Comparison of ENCODE assay signal across 26 mouse cellular contexts in the genomic region with DNA sequence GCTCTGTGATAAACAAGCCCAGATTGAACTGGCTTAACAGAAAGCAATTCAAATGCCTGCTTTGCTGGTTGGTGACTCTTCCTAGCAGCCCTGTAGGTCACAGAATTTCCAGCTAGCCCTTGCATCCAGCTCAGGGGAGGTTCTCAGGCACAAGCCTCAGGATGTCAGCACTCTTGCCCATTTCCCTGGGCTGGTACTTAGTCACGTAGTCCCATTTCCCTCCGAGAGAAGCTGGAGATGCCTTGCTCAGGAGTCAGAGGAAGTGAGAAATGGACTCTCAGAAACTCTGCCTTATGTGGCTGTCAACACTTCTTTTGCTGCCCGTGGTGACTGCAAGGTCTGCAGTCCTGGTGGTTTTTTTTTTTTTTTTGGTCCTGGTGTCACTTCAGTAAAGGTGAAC.
DNase-seq lines count a peak whose midpoint lies in the region; ATAC-seq lines count a peak whose summit lies in the region.
"Had no signal": no experiment of that assay in that cellular context is flagged by ENCODE, and none has a peak within 500 bp of the region (broad histone marks: within the 10 kb centered on the region; RNA-seq: fewer than 3 reads in every experiment).

No protein-coding gene starts in this region.

- WGBS in embryonic facial prominence, embryonic 12.5 days, result 44% methylated on average over 3 of the region's 3 CpGs
- WGBS in limb, embryonic 10.5 days, result 30% methylated on average over 3 of the region's 3 CpGs
- 67% methylated on average over 3 of the region's 3 CpGs for WGBS in forebrain, embryonic 13.5 days

- H3K4me3 ChIP-seq in embryonic facial prominence, embryonic 12.5 days, result no peak overlapping the region
- no peak overlapping the region for H3K4me3 ChIP-seq in limb, embryonic 10.5 days
- no peak overlapping the region for H3K4me3 ChIP-seq in forebrain, embryonic 13.5 days
- H3K4me3 ChIP-seq: embryonic facial prominence, embryonic 15.5 days; forebrain, embryonic 12.5 days; heart, adult 2 months; heart, embryonic 10.5 days; heart, embryonic 13.5 days; hindbrain, embryonic 15.5 days had no signal

- DNase-seq in 3T3-L1 (ENCODE audit: low read depth, low spot score) (peak; percentile 78), R1 (ENCODE audit: low read depth, low spot score) (peak; percentile 8)
- DNase-seq in limb, embryonic 10.5 days (ENCODE audit: low spot score), result no peak
- DNase-seq in gastrocnemius, postnatal 36 days, result no peak
- no peak for DNase-seq in layer of hippocampus, adult 11-12 months (ENCODE audit: low spot score)
- DNase-seq: adrenal gland, postnatal 10 days; adrenal gland, postnatal 36 days; cerebellum, adult 11 months; cerebellum, adult 2 months; cerebellum, adult 9-11 months; cerebellum, postnatal 25 days; gastrocnemius, postnatal 25 days; heart, adult 2 months; heart, postnatal 14 days; heart, postnatal 4 days; kidney, adult 2 months had no signal

- H3K4me2 ChIP-seq in embryonic facial prominence, embryonic 12.5 days (replicated peaks), result no peak overlapping the region
- no peak overlapping the region for H3K4me2 ChIP-seq in forebrain, embryonic 13.5 days
- H3K4me2 ChIP-seq: embryonic facial prominence, embryonic 15.5 days; forebrain, embryonic 12.5 days; heart, embryonic 13.5 days; hindbrain, embryonic 15.5 days had no signal

- peaks cover 8% of the 10 kb centered on the region; the same call in 1 of the 2 replicates for H3K4me1 ChIP-seq in embryonic facial prominence, embryonic 12.5 days
- peaks cover 48% of the 10 kb centered on the region for H3K4me1 ChIP-seq in limb, embryonic 10.5 days
- H3K4me1 ChIP-seq in forebrain, embryonic 13.5 days, result no peaks in the 10 kb centered on the region
- H3K4me1 ChIP-seq: forebrain, embryonic 12.5 days; heart, embryonic 13.5 days; hindbrain, embryonic 15.5 days had no signal

- no peak for ATAC-seq in embryonic facial prominence, embryonic 12.5 days (ENCODE audit: insufficient number of reproducible peaks, insufficient read depth, low FRiP score, low TSS enrichment)
- no peak for ATAC-seq in forebrain, embryonic 13.5 days
- ATAC-seq: forebrain, embryonic 16.5 days; intestine, postnatal 0 days had no signal

- intact Hi-C loops in gastrocnemius, postnatal 36 days (cut with DNase I), result no loop called here

- peak overlapping the region; percentile 38; the same call in 1 of the 2 replicates for H3K27ac ChIP-seq in embryonic facial prominence, embryonic 12.5 days
- H3K27ac ChIP-seq in limb, embryonic 10.5 days, result no peak overlapping the region
- no peak overlapping the region for H3K27ac ChIP-seq in forebrain, embryonic 13.5 days
- H3K27ac ChIP-seq: embryonic facial prominence, embryonic 15.5 days; forebrain, embryonic 12.5 days; heart, adult 2 months; heart, embryonic 10.5 days; heart, embryonic 13.5 days; hindbrain, embryonic 15.5 days had no signal

- H3K9ac ChIP-seq in embryonic facial prominence, embryonic 12.5 days, result no peak overlapping the region
- H3K9ac ChIP-seq in forebrain, embryonic 13.5 days, result no peak overlapping the region
- H3K9ac ChIP-seq: embryonic facial prominence, embryonic 15.5 days; forebrain, embryonic 12.5 days; heart, embryonic 13.5 days; hindbrain, embryonic 15.5 days had no signal

- no peaks in the 10 kb centered on the region for H3K36me3 ChIP-seq in embryonic facial prominence, embryonic 12.5 days
- H3K36me3 ChIP-seq in limb, embryonic 10.5 days, result no peaks in the 10 kb centered on the region
- no peaks in the 10 kb centered on the region for H3K36me3 ChIP-seq in forebrain, embryonic 13.5 days (ENCODE audit: poor library complexity, severe bottlenecking)
- H3K36me3 ChIP-seq: embryonic facial prominence, embryonic 15.5 days; forebrain, embryonic 12.5 days; G1E; heart, embryonic 10.5 days; heart, embryonic 13.5 days; hindbrain, embryonic 15.5 days had no signal

- no peaks in the 10 kb centered on the region for H3K9me3 ChIP-seq in embryonic facial prominence, embryonic 12.5 days
- H3K9me3 ChIP-seq in limb, embryonic 10.5 days (replicated peaks), result no peaks in the 10 kb centered on the region
- H3K9me3 ChIP-seq in forebrain, embryonic 13.5 days (replicated peaks), result no peaks in the 10 kb centered on the region
- H3K9me3 ChIP-seq: embryonic facial prominence, embryonic 15.5 days; forebrain, embryonic 12.5 days; G1E; heart, embryonic 10.5 days; heart, embryonic 13.5 days; hindbrain, embryonic 15.5 days had no signal

- no peaks in the 10 kb centered on the region for H3K27me3 ChIP-seq in embryonic facial prominence, embryonic 12.5 days
- peaks cover 59% of the 10 kb centered on the region for H3K27me3 ChIP-seq in limb, embryonic 10.5 days (ENCODE audit: low read depth, poor library complexity, severe bottlenecking)
- no peaks in the 10 kb centered on the region for H3K27me3 ChIP-seq in forebrain, embryonic 13.5 days
- H3K27me3 ChIP-seq: embryonic facial prominence, embryonic 15.5 days; forebrain, embryonic 12.5 days; hindbrain, embryonic 15.5 days had no signal

Comparison
In these comparisons a context has a peak if more than half of its experiments do, and no peak if none do; other contexts are left out.
1. DNase-seq: peak in 3T3-L1 (single experiment) and R1 (single experiment); none in limb, embryonic 10.5 days (single experiment), gastrocnemius, postnatal 36 days (0 of 2) and layer of hippocampus, adult 11-12 months (single experiment).